Mouse (Mus musculus): ENCODE measurements around the gene Neu2. TPM values are rescaled to one million over a fixed set of nuclear protein-coding genes. Genes with fewer than 3 reads are reported as not detected.

The Neu2 gene
- polyA plus RNA-seq, 1 experiment from 2014 or later: not detected

- Histone ChIP-seq H3K9ac (replicated peaks; ENCODE audit: low read length) (no peak overlapping the region), H3K4me2 (ENCODE audit: low read depth, low read length) (no peak overlapping the region)
Measured at GRCm38 (mm10) chr1:87553586-87553985, 43.9 kb downstream of the Neu2 start.

GRCm38 (mm10) chr1:87562967-87563366 lies 53.3 kb downstream of the Neu2 start:
- no peak for ATAC-seq (replicated peaks; ENCODE audit: insufficient number of reproducible peaks, low FRiP score, low TSS enrichment, low read depth)

More at GRCm38 (mm10) chr1:87553586-87553985, 43.9 kb downstream of the Neu2 start:
- Histone ChIP-seq H3K36me3 (replicated peaks; ENCODE audit: control insufficient read depth, insufficient read depth, low read depth, low read length) (no peaks in the 10 kb centered on the region), H3K27me3 (ENCODE audit: control insufficient read depth, insufficient read depth, low read length) (no peaks in the 10 kb centered on the region), H3K4me3 (ENCODE audit: low read depth, low read length) (no peak overlapping the region), H3K9me3 (replicated peaks; ENCODE audit: control insufficient read depth, low read length) (no peaks in the 10 kb centered on the region), H3K27ac (replicated peaks; ENCODE audit: low read depth, low read length) (no peak overlapping the region), H3K4me1 (ENCODE audit: control insufficient read depth, insufficient read depth, low read length) (no peaks in the 10 kb centered on the region)
- ATAC-seq (replicated peaks; ENCODE audit: insufficient number of reproducible peaks, low FRiP score, low TSS enrichment, low read depth): no peak
- no peak for DNase-seq (ENCODE audit: low spot score)
- 88% methylated on average over 1 of the region's 1 CpGs for WGBS

GRCm38 (mm10) chr1:87565760-87566159 lies 56.1 kb downstream of the Neu2 start:
- 89% methylated on average over 8 of the region's 8 CpGs for WGBS
- no peak for DNase-seq (ENCODE audit: low spot score)
- H3K27ac ChIP-seq (replicated peaks; ENCODE audit: low read depth, low read length): no peak overlapping the region
- no peak overlapping the region for H3K4me3 ChIP-seq (ENCODE audit: low read depth, low read length)
- no peak overlapping the region for H3K4me2 ChIP-seq (ENCODE audit: low read depth, low read length)
- no peaks in the 10 kb centered on the region for H3K27me3 ChIP-seq (ENCODE audit: control insufficient read depth, insufficient read depth, low read length)
- no peaks in the 10 kb centered on the region for H3K36me3 ChIP-seq (replicated peaks; ENCODE audit: control insufficient read depth, insufficient read depth, low read depth, low read length)
- H3K9me3 ChIP-seq (replicated peaks; ENCODE audit: control insufficient read depth, low read length): no peaks in the 10 kb centered on the region
- ATAC-seq (replicated peaks; ENCODE audit: insufficient number of reproducible peaks, low FRiP score, low TSS enrichment, low read depth): no peak
- no peak overlapping the region for H3K9ac ChIP-seq (replicated peaks; ENCODE audit: low read length)
- H3K4me1 ChIP-seq (ENCODE audit: control insufficient read depth, insufficient read depth, low read length): no peaks in the 10 kb centered on the region

More at GRCm38 (mm10) chr1:87562967-87563366, 53.3 kb downstream of the Neu2 start:
- Histone ChIP-seq H3K9me3 (replicated peaks; ENCODE audit: control insufficient read depth, low read length) (no peaks in the 10 kb centered on the region), H3K9ac (replicated peaks; ENCODE audit: low read length) (no peak overlapping the region), H3K27me3 (ENCODE audit: control insufficient read depth, insufficient read depth, low read length) (no peaks in the 10 kb centered on the region), H3K4me2 (ENCODE audit: low read depth, low read length) (no peak overlapping the region), H3K27ac (replicated peaks; ENCODE audit: low read depth, low read length) (no peak overlapping the region), H3K4me1 (ENCODE audit: control insufficient read depth, insufficient read depth, low read length) (no peaks in the 10 kb centered on the region), H3K36me3 (replicated peaks; ENCODE audit: control insufficient read depth, insufficient read depth, low read depth, low read length) (no peaks in the 10 kb centered on the region), H3K4me3 (ENCODE audit: low read depth, low read length) (no peak overlapping the region)
- no peak for DNase-seq (ENCODE audit: low spot score)
- 53% methylated on average over 3 of the region's 3 CpGs for WGBS

- Histone ChIP-seq H3K4me1 (ENCODE audit: control insufficient read depth, insufficient read depth, low read length) (no peaks in the 10 kb centered on the region), H3K27me3 (ENCODE audit: control insufficient read depth, insufficient read depth, low read length) (no peaks in the 10 kb centered on the region)
- DNase-seq (ENCODE audit: low spot score): peak; percentile 20
Measured at GRCm38 (mm10) chr1:87568398-87568797, 58.7 kb downstream of the Neu2 start.

GRCm38 (mm10) chr1:87573261-87573660 lies 63.6 kb downstream of the Neu2 start:
- no peaks in the 10 kb centered on the region for H3K4me1 ChIP-seq (ENCODE audit: control insufficient read depth, insufficient read depth, low read length)
- DNase-seq (ENCODE audit: low spot score): no peak
- H3K27me3 ChIP-seq (ENCODE audit: control insufficient read depth, insufficient read depth, low read length): no peaks in the 10 kb centered on the region
- no peak overlapping the region for H3K27ac ChIP-seq (replicated peaks; ENCODE audit: low read depth, low read length)
- H3K36me3 ChIP-seq (replicated peaks; ENCODE audit: control insufficient read depth, insufficient read depth, low read depth, low read length): no peaks in the 10 kb centered on the region
- H3K4me3 ChIP-seq (ENCODE audit: low read depth, low read length): no peak overlapping the region
- H3K4me2 ChIP-seq (ENCODE audit: low read depth, low read length): no peak overlapping the region
- no peaks in the 10 kb centered on the region for H3K9me3 ChIP-seq (replicated peaks; ENCODE audit: control insufficient read depth, low read length)
- no peak for ATAC-seq (replicated peaks; ENCODE audit: insufficient number of reproducible peaks, low FRiP score, low TSS enrichment, low read depth)
- H3K9ac ChIP-seq (replicated peaks; ENCODE audit: low read length): no peak overlapping the region
- whole genome bisulfite sequencing: 74% methylated on average over 5 of the region's 5 CpGs

More at GRCm38 (mm10) chr1:87568398-87568797, 58.7 kb downstream of the Neu2 start:
- 36% methylated on average over 6 of the region's 6 CpGs for WGBS
- Histone ChIP-seq H3K9ac (replicated peaks; ENCODE audit: low read length) (no peak overlapping the region), H3K9me3 (replicated peaks; ENCODE audit: control insufficient read depth, low read length) (no peaks in the 10 kb centered on the region), H3K27ac (replicated peaks; ENCODE audit: low read depth, low read length) (no peak overlapping the region), H3K36me3 (replicated peaks; ENCODE audit: control insufficient read depth, insufficient read depth, low read depth, low read length) (no peaks in the 10 kb centered on the region), H3K4me2 (ENCODE audit: low read depth, low read length) (no peak overlapping the region), H3K4me3 (ENCODE audit: low read depth, low read length) (no peak overlapping the region)
- ATAC-seq (replicated peaks; ENCODE audit: insufficient number of reproducible peaks, low FRiP score, low TSS enrichment, low read depth): no peak

GRCm38 (mm10) chr1:87573800-87574215 lies 64.1 kb downstream of the Neu2 start, which contains the start of gene Ngef:
TSS of gene Ngef (minus strand) at chr1:87573870.
- WGBS: 86% methylated on average over 6 of the region's 6 CpGs
- Histone ChIP-seq H3K27me3 (ENCODE audit: control insufficient read depth, insufficient read depth, low read length) (no peaks in the 10 kb centered on the region), H3K9ac (replicated peaks; ENCODE audit: low read length) (no peak within 1 kb of the TSS), H3K4me3 (ENCODE audit: low read depth, low read length) (no peak within 1 kb of the TSS), H3K4me2 (ENCODE audit: low read depth, low read length) (no peak within 1 kb of the TSS), H3K4me1 (ENCODE audit: control insufficient read depth, insufficient read depth, low read length) (no peaks in the 10 kb centered on the region), H3K9me3 (replicated peaks; ENCODE audit: control insufficient read depth, low read length) (no peaks in the 10 kb centered on the region), H3K27ac (replicated peaks; ENCODE audit: low read depth, low read length) (no peak within 1 kb of the TSS), H3K36me3 (replicated peaks; ENCODE audit: control insufficient read depth, insufficient read depth, low read depth, low read length) (no peaks in the 10 kb centered on the region)
- DNase-seq (ENCODE audit: low spot score): no peak
- ATAC-seq (replicated peaks; ENCODE audit: insufficient number of reproducible peaks, low FRiP score, low TSS enrichment, low read depth): no peak

GRCm38 (mm10) chr1:87574353-87574752 lies 64.7 kb downstream of the Neu2 start:
- H3K4me1 ChIP-seq (ENCODE audit: control insufficient read depth, insufficient read depth, low read length): no peaks in the 10 kb centered on the region
- no peak for ATAC-seq (replicated peaks; ENCODE audit: insufficient number of reproducible peaks, low FRiP score, low TSS enrichment, low read depth)

GRCm38 (mm10) chr1:87574785-87575184 lies 65.1 kb downstream of the Neu2 start:
- Histone ChIP-seq H3K27me3 (ENCODE audit: control insufficient read depth, insufficient read depth, low read length) (no peaks in the 10 kb centered on the region), H3K27ac (replicated peaks; ENCODE audit: low read depth, low read length) (no peak overlapping the region), H3K4me2 (ENCODE audit: low read depth, low read length) (no peak overlapping the region), H3K4me1 (ENCODE audit: control insufficient read depth, insufficient read depth, low read length) (no peaks in the 10 kb centered on the region), H3K4me3 (ENCODE audit: low read depth, low read length) (no peak overlapping the region), H3K9ac (replicated peaks; ENCODE audit: low read length) (no peak overlapping the region), H3K36me3 (replicated peaks; ENCODE audit: control insufficient read depth, insufficient read depth, low read depth, low read length) (no peaks in the 10 kb centered on the region), H3K9me3 (replicated peaks; ENCODE audit: control insufficient read depth, low read length) (no peaks in the 10 kb centered on the region)
- WGBS: 86% methylated on average over 7 of the region's 7 CpGs
- DNase-seq (ENCODE audit: low spot score): no peak
- no peak for ATAC-seq (replicated peaks; ENCODE audit: insufficient number of reproducible peaks, low FRiP score, low TSS enrichment, low read depth)

More at GRCm38 (mm10) chr1:87574353-87574752, 64.7 kb downstream of the Neu2 start:
- Histone ChIP-seq H3K27ac (replicated peaks; ENCODE audit: low read depth, low read length) (no peak overlapping the region), H3K4me3 (ENCODE audit: low read depth, low read length) (no peak overlapping the region), H3K4me2 (ENCODE audit: low read depth, low read length) (no peak overlapping the region), H3K9ac (replicated peaks; ENCODE audit: low read length) (no peak overlapping the region), H3K9me3 (replicated peaks; ENCODE audit: control insufficient read depth, low read length) (no peaks in the 10 kb centered on the region), H3K36me3 (replicated peaks; ENCODE audit: control insufficient read depth, insufficient read depth, low read depth, low read length) (no peaks in the 10 kb centered on the region), H3K27me3 (ENCODE audit: control insufficient read depth, insufficient read depth, low read length) (no peaks in the 10 kb centered on the region)
- no peak for DNase-seq (ENCODE audit: low spot score)
- 71% methylated on average over 6 of the region's 6 CpGs for WGBS
